Mouse (Mus musculus) inflammation-experienced regulatory T-cells, adult 6 months (primary cell): Measurements from ENCODE around the gene Stkld1. TPM values are rescaled to one million over a fixed set of nuclear protein-coding genes. Genes with fewer than 3 reads are reported as not detected.
"Not testable (repeated sequence)": the region's sequence is repeated elsewhere in the genome, so short reads cannot be mapped to it uniquely, and the experiment has no call there.

ENCODE experiments used
- ATAC-seq: one replicate; pipeline ENCODE4 v1.8.0; 2017
- polyA plus RNA-seq, 3 experiments: library from polyadenylated mRNA; unstranded; fragments of 100-300 nt; shearing (Covaris generic); gene quantifications; one replicate each; pipeline ENCODE4 v1.2.1; 2017

Gene Stkld1
- polyA plus RNA-seq, result under 1 TPM; 0.16 to 0.36 (median 0.34) TPM

DNA sequence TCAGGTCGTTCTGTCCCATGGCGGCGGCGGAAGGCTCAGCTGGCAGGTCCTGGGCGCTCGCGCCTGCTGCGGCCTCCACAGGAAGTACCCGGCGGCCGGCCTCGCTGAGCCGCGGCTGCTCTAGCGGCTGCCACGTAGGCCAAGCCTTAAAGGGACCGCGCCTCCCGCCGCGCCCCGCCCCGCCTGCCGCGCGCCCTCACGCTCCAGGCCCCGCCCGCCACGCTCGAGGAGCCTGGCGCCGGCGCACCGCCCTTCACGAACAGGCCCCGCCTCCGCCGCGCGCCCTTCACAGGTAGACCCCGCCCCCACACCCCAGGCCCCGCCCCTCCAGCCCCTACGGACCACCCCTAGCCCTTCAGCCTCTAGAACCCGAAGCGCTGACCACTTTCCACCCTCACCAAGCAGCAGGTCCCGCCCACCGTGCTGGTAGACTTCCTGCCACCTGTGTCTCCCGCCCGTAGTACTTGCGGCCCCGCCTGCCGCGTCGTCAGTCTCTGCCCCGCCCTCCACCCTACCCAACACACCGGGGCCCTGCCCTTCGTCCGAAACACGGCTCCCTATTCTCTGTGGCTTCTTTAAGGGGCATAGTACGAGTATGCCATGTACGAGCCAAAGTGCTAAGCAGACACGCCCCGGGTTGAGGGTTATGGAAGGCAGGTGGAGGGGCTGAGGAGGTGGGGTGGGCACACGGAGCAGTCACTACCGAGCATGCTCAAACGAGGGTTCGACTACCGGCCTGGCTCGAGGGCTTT, at the start of gene Stkld1, which contains the start of gene Surf4:
Gene Stkld1, plus strand, starts transcription at position 744 of the 752 bp plus-strand sequence.
Gene Surf4, minus strand, starts transcription at position 625 of the 752 bp plus-strand sequence.
- peak; percentile 78 for ATAC-seq

DNA sequence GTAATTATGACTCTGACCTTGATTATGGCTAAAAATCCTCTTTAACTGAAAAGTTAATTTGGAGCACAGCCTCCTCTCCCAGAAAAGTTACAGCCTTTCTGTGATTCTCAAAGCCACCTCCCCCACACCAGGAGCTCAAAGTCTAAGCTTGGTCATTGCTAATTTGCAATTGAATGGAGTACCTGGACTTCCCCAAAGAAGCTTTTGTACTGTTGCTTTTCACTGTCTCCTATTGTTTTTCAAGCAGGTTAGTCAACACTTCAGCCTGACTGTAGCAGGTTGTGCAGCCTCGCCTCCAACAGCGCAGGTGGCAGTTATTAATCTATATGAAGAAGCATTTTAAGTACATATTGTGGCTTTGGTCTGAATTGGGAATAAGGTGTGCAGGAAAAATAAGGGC, 48.3 kb upstream of the Stkld1 start:
- ATAC-seq, result not testable (repeated sequence)

DNA sequence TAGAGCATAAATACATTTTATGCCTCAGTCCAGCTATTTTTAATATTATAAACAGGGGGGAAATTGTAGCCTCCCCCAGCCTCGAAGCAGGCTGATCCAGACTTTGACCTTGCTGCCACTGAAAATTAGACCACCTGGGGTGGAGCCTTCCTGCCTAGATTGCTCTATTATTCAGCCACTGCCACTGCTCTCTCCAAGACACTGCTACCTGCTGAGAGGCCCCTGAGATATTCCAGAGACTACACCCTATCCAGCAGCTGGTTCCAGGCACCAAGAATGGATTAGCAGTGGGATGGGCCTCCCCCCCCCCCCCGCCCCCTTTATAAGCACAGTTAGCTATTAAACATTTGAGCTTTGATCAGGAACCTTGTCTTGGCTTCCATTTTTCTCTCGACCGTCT, 47.7 kb upstream of the Stkld1 start:
- not testable (repeated sequence) for ATAC-seq

DNA sequence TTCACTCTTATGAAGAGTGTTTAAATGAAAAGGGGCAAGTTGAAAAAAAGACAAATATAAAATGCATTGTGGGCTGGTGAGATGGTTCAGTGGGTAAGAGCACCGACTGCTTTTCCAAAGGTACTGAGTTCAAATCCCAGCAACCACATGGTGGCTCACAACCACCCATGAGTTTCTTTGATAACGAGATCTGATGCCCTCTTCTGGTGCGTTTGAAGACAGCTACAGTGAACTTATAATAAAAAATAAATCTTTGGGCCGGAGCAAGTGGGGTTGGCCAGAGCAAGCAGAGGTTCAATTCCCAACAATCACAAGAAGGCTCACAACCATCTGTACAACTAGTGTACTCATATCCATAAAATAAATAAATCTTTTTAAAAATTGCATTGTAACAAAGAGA, 37.9 kb upstream of the Stkld1 start:
- no peak for ATAC-seq

DNA sequence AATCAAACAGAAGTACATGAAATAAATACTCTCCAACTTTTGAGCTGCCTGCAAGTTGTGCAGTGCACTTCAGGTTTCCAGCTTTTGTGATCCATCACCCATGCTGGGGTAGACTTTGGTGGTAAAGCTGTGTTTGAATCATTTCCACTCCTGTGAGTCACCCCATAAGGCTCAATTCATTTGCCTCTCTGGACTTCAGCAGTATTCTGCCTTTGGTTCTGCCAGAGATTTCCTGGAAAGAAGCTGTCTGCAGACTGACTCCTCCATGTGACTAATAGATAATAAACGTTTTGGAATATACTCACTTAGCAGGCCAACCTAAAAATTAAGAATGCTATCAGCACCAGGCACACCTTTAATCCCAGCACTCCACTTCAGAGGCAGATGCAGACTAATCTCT, 33.1 kb upstream of the Stkld1 start:
- ATAC-seq, result no peak

DNA sequence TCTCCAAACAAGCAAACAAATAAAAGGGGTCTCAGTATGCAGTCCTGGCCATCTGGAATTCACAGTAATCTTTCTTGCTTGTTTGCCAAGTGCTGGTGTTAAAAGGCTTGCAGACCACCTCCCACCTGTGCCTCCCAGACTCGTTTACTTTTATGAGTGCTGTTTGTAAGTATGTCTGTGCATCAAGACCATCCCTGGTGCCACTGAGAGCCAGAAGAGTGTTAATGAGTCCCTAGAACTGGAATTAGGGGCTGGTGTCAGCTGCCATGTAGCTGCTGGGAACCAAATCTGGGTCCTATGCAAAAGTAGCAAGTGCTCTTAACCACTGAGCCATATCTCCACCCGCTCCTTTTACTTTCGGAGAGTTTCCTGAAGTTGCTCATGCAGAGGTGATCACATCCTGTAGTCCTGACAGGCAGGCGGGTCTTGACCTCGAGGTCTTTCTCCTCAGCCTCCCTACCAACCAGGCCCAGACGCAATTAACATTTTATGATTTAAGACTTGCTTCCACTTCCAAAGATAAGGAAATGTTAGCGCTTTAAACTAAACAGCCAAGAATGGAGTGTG, 31.9 kb upstream of the Stkld1 start:
- no peak for ATAC-seq

DNA sequence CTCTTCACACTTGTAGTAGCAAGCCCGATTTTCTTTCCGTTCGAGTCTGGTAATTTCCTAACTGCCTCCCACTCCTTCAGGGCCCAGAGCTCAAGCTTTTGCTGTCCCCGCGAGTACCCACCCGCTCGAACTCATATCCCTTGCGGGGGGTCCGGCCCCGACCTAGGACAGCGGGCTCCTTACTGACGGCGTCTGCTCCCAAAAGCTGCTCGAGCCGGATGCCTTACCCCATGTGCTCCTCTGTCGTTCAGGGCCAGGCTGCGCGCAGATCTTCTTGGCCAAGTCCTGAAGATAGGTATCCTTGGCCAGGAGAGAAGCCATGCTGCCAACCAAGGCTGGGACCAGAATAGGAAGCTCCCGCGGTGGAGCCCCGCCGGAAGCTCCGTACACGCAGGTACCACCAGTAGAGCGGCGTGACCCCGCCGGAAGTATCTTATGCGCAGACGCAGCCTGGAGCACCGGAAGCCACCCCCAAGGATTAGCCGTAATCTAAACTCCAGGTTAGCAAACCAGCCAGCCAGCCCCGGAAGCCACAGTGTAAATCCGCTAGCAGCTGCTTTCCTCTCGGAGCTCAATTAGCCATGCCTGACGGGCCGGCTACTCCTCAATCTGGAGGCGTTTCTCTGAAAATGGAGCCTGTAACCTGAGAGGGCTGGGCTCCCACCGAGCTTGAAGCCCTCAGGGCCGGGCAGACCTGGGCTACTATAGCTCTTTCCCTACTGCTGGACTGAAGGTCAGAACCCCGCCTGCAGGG, 31.2 kb upstream of the Stkld1 start, which contains the start of gene Surf6:
Gene Surf6, minus strand, starts transcription at position 413 of the 754 bp plus-strand sequence.
- ATAC-seq, result peak; percentile 98

DNA sequence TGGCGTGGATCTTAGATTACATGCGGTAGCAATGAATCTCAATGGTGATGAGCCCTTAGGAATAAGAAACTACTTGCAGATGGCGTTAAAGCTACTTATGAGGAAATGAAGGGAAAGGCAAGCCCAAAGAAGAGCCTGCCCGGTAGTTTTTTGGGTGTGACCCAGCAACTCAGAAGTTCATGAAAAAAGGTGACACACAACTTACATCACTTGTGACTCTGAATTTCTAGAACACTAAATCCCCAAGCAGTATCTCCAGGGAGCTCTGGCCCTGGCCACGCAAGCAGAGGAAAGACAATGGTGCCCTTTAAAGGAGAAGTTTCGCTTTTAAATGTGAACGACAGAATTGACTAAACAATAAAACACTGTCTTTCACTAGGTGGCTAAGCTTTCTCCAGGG, 30.5 kb upstream of the Stkld1 start:
- no peak for ATAC-seq

DNA sequence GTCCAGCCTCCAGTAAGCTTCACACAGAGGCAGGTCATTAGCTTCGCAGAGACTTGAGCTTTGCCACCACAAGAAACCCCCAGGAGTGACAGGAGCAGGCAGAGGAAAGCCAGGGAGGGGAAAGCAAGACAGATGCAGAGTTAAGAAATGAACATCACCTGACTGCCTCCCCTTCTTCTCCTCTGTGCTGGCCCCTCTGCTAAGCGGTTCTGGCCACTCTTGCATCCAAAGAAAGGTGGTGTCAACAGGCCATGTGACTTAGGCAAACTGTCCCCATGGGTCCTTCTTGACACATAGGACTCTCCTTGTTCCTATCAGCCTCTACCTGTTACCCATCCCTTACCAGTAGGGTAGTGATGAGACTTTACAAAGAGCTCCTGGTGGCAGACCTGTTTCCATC, 27.9 kb upstream of the Stkld1 start:
- ATAC-seq, result no peak

DNA sequence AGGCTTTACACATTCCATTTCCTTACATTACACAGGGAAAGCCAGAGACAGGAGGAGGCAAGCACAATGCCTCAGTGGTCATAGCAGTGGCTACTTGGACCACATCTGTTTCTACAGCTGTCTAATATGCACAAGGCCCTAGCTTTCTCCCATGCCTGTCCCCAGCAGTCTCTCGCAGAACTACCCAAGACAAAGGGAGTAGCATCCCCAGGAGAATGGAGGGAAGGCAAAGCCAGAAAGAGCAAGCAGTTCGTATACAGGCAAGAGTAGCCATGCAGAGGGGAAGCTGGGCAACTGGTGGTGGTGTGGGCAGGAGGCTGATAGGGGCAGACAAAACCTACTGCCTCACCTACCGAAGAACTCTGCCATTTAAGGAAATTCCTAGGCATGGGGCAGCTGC, 27.4 kb upstream of the Stkld1 start:
- no peak for ATAC-seq

DNA sequence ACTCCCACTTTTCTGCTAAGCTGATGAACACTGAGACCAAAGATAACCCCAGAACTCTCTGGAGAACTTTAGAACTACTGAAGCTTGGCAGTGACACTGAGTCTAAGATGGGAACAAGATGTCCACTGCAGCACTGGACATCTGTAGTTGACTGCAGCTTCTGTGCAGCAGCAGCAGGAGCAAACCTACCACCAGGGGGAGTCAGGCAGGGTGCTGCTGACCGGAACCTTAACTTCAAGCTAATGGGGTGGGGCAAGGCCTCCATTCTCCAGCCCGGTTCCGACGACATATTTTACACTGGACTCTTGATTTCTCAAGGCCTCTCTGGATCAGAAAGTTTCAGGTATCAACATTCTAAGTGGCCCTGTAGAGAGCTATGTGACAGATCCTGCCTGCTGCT, 26.7 kb upstream of the Stkld1 start:
- no peak for ATAC-seq

DNA sequence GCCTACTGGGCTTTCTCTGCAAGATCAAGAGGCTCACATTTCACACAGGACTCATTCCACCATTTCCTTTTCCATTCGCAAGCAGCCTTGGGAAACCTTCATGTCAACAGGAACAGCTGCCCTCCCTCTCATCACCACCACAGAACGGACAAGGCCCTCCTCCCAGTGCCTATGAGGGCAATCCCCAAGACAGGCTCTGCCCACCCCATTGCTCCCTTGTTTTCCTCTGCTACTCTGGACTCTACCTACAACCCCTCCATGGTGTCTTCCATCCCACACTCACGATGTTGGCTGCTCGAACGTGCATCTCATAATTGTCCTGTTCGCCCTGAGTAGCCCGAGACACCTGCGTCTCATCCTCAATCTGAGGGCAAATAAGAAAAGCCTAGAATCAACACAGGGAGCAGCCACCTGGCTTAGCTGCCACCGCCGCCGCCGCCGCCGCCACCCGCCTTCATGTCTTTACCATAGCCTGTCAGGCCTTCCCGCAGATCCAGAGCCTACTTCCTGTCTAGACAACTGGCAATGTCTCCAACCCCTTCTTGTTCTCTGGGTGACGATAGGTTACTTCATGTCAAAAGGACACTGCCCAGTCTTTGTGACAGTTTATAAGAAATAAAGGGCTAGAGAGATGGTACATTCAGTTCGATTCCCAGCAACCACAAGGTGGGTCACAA, 25.0 kb upstream of the Stkld1 start:
- ATAC-seq, result no peak

DNA sequence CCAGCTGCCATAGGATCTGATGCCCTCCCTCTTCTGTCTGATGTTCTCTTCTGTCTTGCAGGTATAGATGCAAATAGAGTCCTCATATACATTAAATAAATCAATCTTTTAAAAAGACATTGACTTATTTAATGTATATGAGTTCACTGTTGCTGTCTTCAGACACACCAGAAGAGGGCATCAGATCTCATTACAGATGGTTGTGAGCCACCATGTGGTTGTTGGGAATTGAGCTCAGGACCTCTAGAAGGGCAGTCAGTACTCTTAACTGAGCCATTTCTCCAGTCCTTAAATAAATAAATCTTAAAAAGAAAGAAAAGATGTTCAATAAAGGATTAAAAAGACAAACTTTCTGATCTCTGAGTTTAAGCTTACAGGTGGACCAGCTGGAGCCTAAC, 24.5 kb upstream of the Stkld1 start:
- no peak for ATAC-seq

DNA sequence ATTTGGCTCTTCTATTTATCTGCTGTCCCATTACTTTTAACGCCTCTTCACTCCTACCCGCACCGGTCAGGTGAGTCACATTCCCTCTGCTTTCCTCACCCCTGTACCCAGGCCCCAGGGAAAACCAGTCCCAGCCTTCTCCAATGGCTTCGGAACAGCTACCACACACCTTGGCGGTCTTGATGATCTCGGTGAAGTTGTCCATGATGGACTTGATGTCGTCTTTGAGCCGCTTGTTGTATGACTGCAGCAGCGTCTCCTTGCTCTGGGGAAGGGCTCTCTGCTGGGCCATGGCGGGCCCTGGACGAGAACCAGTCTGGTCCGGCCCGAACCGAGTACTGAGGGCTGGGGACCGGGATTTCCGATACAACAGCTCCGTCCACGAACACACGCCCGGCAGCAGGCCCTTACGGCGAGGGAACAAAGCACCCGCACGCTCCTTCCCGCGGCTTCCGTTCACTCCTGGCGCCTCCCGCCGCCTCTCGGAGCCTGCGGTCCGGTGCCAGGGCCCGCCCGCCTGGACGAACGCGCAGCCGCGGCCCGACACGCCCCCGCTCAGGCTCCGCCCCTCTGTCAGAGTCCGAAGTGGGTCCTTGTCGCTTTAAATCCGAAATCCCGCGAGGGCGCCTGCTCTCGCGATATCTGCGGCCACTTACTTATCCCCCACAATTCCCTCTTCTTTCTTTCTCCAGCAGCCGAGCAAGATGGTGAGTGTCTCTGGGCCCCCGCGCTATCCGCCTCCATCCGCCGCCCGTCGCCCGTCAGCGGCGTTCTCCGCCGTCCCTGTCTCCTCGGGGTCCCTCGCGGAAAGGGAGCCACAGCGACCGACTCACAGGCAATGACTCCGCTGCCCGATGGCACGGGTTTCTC, 23.5 kb upstream of the Stkld1 start, which contains the start of the genes Med22 and Rpl7a:
Gene Med22, minus strand, starts transcription at position 554 of the 870 bp plus-strand sequence.
Gene Rpl7a, plus strand, starts transcription at position 641 of the 870 bp plus-strand sequence.
- ATAC-seq, result peak; percentile 93

DNA sequence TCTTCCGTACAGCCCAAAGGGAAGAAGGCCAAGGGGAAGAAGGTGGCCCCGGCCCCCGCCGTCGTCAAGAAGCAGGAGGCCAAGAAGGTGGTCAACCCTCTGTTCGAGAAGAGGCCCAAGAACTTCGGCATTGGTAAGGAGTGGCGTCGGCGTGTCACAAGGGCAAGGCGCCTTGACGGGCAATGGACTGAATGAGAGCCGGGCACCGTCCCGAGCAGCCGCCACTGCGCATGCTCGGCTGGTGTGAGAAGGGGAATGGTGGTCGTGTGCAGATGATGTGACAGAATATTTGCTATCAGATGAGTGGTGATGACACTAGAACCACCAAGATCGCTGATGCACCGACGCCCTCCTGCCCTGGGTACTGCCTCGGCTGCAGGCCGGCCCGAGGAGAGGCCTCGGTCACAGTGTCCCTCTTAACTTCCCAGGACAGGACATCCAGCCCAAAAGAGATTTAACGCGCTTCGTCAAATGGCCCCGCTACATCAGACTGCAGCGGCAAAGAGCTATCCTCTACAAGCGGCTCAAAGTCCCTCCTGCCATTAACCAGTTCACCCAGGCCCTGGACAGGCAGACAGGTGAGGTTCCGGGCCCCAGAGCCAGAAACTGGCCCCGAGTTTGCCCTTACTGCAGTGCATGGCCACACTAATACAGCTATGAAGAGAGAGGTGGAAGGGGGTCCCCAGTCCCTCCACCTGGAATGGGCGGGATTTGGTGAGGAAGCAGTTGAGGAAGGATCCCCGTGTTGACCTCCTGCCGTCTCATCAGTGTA, 22.7 kb upstream of the Stkld1 start:
- peak; percentile 28 for ATAC-seq

DNA sequence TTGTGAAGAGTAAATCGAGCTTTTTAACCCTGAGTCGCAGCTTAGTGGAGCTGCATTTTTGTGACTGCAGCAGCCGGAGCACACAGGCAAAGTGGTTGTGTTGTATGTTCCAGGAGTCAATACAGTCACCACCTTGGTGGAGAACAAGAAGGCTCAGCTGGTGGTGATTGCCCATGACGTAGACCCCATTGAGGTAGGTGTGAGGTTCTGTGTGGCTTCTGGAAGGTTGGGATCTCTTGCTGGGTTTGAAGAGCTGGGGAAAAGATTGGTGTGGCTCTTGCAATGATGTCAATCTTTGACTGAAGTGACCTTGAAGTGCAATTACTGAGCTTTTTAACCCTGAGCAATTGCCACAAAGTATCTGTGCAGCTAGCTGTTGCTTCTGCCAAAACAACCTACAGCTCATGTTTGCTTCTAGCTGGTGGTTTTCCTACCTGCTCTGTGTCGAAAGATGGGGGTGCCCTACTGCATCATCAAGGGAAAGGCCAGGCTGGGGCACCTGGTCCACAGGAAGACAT, 21.5 kb upstream of the Stkld1 start:
- no peak for ATAC-seq

DNA sequence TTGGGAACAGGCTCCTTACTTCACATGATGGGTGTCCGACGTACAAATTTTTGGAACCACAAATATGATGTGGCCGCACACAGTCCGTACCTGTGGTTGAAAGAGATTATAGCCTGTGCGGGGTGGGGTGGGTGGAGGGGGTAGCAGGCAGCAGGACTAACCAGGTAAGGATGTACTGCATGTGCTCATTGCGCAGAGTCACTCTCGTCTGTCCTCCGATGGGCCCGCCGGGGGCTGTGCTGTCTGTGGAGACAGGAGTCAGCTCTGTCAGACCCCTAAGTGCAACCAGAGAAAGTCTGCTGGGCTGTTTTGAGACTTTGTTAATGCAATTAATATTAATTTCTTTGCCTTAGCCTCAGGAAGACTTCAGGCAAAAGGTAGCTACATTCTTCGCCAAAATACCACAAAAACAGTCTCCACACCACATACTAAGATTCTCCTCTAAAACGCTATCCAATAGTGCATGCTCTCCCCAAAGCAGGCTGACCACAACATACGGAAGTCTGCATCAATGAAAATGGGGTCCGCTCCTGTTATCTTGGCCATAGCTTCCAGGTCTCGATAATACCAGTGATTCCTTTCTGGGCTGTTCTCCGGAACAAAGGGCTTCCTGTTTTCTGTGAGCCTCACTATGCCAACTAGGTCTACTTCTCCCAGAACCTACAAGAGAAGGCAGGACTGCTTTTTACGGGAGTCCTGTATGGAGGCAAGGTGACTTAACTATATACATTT, 20.3 kb upstream of the Stkld1 start:
- no peak for ATAC-seq

DNA sequence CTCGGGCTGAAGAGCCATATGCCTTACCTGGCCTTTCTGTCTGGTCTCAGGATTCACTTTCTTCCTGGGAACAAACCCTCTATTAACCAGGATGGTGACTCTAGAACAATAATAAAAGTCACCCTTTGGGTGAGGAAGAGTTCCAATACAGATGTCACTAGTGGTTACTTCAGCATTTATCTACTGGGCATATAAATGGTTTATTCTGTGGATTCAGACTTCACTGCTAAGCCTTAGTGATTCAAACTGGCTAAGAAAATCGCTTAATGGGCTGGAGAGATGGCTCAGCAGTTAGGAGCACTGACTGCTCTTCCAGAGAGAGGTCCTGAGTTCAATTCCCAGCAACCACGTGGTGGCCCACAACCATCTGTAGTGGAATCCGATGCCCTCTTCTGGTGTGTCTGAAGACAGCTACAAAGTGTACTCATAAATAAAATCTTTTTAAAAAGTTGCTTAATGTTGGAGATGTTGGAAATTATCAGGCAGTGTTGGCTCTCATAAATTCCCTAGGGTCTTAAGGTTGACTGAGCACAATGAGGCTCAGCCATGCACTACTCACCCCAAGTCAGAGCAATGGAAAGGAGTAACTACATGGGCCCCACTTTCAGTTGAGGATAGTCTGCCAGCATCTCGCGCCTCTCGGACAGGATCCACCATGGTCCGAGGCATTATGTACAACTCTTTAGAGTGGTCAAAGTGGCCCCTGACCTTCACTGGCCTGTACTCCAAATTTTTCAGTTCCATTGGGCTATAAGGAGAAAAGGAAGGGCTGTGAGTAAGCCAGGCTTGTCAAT, 19.5 kb upstream of the Stkld1 start:
- no peak for ATAC-seq
